Mouse (Mus musculus): ENCODE results near the gene Susd5. TPM values are rescaled to one million over a fixed set of nuclear protein-coding genes. Genes with fewer than 3 reads are reported as not detected.
"Not testable (repeated sequence)": the region's sequence is repeated elsewhere in the genome, so short reads cannot be mapped to it uniquely, and the experiment has no call there.

Susd5 gene
- polyA plus RNA-seq, 1 experiment from 2014 or later: 0.81 TPM

DNA sequence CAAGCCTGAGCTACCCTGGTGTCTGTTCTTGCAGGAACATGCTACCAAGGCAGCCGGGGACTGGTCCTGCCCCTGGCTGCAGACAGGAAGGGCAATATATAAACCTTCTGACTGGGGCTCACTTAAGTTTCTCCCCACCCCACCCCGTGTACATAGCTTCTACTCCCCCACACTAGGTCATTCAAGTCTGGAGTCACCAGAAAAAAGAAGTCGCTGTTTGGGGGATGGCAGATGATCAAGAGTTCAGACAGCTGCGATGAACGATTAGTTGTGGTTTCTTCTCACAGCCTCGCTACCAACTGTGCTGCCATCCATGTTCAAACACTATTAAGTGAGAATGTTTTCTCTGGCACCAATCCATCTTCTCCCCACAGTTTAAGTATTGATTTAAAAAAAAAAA lies 55.3 kb downstream of the Susd5 start:
- H3K4me2 ChIP-seq (ENCODE audit: low read depth, low read length): no peak overlapping the region
- ATAC-seq (replicated peaks; ENCODE audit: insufficient number of reproducible peaks, low FRiP score, low TSS enrichment, low read depth) (no peak), DNase-seq (ENCODE audit: low spot score) (no peak)
- 79% methylated on average over 6 of the region's 6 CpGs for WGBS
- no peaks in the 10 kb centered on the region for H3K4me1 ChIP-seq (ENCODE audit: control insufficient read depth, insufficient read depth, low read length)
- no peak overlapping the region for H3K4me3 ChIP-seq (ENCODE audit: low read depth, low read length)
- H3K36me3 ChIP-seq (replicated peaks; ENCODE audit: control insufficient read depth, insufficient read depth, low read depth, low read length): no peaks in the 10 kb centered on the region
- H3K27ac ChIP-seq (replicated peaks; ENCODE audit: low read depth, low read length): no peak overlapping the region
- H3K27me3 ChIP-seq (ENCODE audit: control insufficient read depth, insufficient read depth, low read length): no peaks in the 10 kb centered on the region
- no peak overlapping the region for H3K9ac ChIP-seq (replicated peaks; ENCODE audit: low read length)
- no peaks in the 10 kb centered on the region for H3K9me3 ChIP-seq (replicated peaks; ENCODE audit: control insufficient read depth, low read length)

DNA sequence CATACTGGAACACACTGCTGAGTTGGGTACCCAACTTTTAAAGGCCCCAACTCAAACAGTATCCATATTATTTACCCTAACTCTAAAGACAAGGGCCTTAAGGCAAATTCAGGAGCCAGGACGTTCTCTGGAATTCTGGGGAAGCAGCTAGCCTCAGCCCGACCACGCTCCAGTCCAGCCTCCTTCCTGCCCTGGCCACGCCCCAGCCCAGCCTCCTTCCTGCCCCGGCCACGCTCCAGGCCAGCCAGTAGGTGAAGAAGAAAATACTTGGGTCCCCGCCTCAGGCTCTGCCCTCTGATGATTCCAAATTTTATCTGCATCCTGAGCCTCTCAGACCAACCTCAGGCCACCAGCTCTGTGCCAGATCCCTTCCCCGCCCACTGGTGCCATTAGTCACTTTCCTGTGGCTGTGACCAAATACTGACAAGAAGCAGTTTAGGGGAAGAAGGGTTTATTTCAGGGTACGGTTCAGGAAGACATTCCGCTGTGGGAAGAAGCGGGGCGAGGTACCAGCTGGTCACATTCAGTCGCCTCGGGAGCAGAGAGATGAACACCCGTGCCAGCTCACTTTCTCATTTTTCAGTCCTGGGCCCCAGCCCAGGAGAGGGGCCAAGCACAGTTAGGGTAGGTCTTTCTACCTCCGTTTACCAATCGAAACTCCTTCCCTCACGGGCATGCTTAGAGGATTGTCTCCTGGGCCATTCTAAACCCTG lies 57.1 kb downstream of the Susd5 start:
- DNase-seq (ENCODE audit: low spot score) (no peak), ATAC-seq (replicated peaks; ENCODE audit: insufficient number of reproducible peaks, low FRiP score, low TSS enrichment, low read depth) (no peak)
- no peaks in the 10 kb centered on the region for H3K9me3 ChIP-seq (replicated peaks; ENCODE audit: control insufficient read depth, low read length)
- H3K27ac ChIP-seq (replicated peaks; ENCODE audit: low read depth, low read length): no peak overlapping the region
- no peaks in the 10 kb centered on the region for H3K27me3 ChIP-seq (ENCODE audit: control insufficient read depth, insufficient read depth, low read length)
- no peak overlapping the region for H3K4me2 ChIP-seq (ENCODE audit: low read depth, low read length)
- no peak overlapping the region for H3K4me3 ChIP-seq (ENCODE audit: low read depth, low read length)
- no peaks in the 10 kb centered on the region for H3K4me1 ChIP-seq (ENCODE audit: control insufficient read depth, insufficient read depth, low read length)
- 79% methylated on average over 18 of the region's 18 CpGs for WGBS
- H3K9ac ChIP-seq (replicated peaks; ENCODE audit: low read length): no peak overlapping the region
- no peaks in the 10 kb centered on the region for H3K36me3 ChIP-seq (replicated peaks; ENCODE audit: control insufficient read depth, insufficient read depth, low read depth, low read length)

DNA sequence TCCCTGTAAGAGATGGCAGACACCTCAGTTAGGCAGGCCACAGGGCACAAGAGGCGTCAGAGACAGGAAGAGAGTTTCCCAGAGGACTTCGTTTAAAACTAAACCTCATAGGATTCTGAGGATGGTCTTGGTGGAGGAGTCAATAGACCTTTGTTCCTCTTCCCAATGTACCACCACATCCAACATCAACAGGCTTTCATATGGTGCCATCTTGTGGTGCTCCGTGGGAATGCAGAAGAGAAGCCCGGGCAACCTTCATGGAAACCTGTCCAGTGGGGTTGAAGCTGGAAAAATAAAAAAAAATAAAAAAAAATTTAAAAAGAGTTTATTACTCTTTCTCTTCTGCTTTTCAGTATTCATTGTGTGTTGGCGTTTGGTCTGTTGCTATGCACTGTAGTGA lies 59.7 kb downstream of the Susd5 start:
- peak; percentile 75 for DNase-seq (ENCODE audit: low spot score)
- H3K27me3 ChIP-seq (ENCODE audit: control insufficient read depth, insufficient read depth, low read length); H3K9me3 ChIP-seq (replicated peaks; ENCODE audit: control insufficient read depth, low read length); ATAC-seq (replicated peaks; ENCODE audit: insufficient number of reproducible peaks, low FRiP score, low TSS enrichment, low read depth); H3K4me2 ChIP-seq (ENCODE audit: low read depth, low read length); H3K9ac ChIP-seq (replicated peaks; ENCODE audit: low read length); H3K27ac ChIP-seq (replicated peaks; ENCODE audit: low read depth, low read length); H3K4me3 ChIP-seq (ENCODE audit: low read depth, low read length); H3K36me3 ChIP-seq (replicated peaks; ENCODE audit: control insufficient read depth, insufficient read depth, low read depth, low read length); H3K4me1 ChIP-seq (ENCODE audit: control insufficient read depth, insufficient read depth, low read length): not testable (repeated sequence)
- WGBS: 14% methylated on average over 5 of the region's 5 CpGs

DNA sequence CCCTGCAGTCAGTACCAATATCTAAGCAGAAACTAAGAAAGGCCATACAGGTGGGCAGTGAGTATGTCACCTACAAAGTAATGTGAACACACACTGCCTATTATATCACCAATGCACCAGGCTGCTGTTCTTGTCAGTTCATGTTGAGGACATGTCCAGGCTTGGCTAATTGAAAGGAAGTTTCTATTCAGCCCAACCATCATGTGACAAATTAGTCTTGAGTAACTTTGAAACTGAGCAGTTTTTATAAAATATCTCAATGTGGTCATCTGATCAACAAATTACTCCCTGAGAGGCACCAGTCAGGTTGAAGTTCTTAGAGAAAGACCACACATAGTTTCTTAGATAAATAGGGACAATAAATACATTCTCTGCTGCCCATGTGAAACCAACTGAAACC lies 65.9 kb downstream of the Susd5 start:
- H3K4me3 ChIP-seq (ENCODE audit: low read depth, low read length); ATAC-seq (replicated peaks; ENCODE audit: insufficient number of reproducible peaks, low FRiP score, low TSS enrichment, low read depth); H3K36me3 ChIP-seq (replicated peaks; ENCODE audit: control insufficient read depth, insufficient read depth, low read depth, low read length); H3K9me3 ChIP-seq (replicated peaks; ENCODE audit: control insufficient read depth, low read length); DNase-seq (ENCODE audit: low spot score); H3K9ac ChIP-seq (replicated peaks; ENCODE audit: low read length); H3K4me1 ChIP-seq (ENCODE audit: control insufficient read depth, insufficient read depth, low read length); H3K27ac ChIP-seq (replicated peaks; ENCODE audit: low read depth, low read length); H3K27me3 ChIP-seq (ENCODE audit: control insufficient read depth, insufficient read depth, low read length); H3K4me2 ChIP-seq (ENCODE audit: low read depth, low read length): not testable (repeated sequence)

DNA sequence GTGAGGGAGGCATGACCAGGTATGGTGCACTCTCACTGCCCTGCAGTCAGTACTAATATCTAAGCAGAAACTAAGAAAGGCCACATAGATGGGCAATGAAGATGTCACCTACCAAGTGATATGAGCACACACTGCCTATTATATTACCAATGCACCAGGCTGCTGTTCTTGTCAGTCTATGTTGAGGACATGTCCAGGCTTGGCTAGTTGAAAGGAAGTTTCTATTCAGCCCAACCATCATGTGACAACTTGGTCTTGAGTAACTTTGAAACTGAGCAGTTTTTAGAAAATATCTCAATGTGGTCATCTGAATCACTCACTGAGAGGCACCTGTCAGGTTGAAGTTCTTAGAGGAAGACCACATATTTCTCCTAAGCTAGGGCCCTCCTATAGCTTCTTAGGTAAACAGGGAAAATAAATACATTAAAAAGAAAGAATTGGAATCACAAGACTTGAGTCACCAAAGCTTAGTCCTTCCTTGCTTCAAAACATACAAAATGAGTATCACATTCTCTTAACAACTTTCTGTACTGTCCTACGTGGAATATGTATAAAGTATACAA lies 72.4 kb downstream of the Susd5 start:
- WGBS: 84% methylated on average over 1 of the region's 1 CpGs
- not testable (repeated sequence) for H3K27me3 ChIP-seq (ENCODE audit: control insufficient read depth, insufficient read depth, low read length); H3K27ac ChIP-seq (replicated peaks; ENCODE audit: low read depth, low read length); H3K9me3 ChIP-seq (replicated peaks; ENCODE audit: control insufficient read depth, low read length); H3K9ac ChIP-seq (replicated peaks; ENCODE audit: low read length); H3K4me1 ChIP-seq (ENCODE audit: control insufficient read depth, insufficient read depth, low read length); H3K4me2 ChIP-seq (ENCODE audit: low read depth, low read length); H3K36me3 ChIP-seq (replicated peaks; ENCODE audit: control insufficient read depth, insufficient read depth, low read depth, low read length); H3K4me3 ChIP-seq (ENCODE audit: low read depth, low read length); DNase-seq (ENCODE audit: low spot score); ATAC-seq (replicated peaks; ENCODE audit: insufficient number of reproducible peaks, low FRiP score, low TSS enrichment, low read depth)

Other genes starting within 250 kb of the Susd5 start
- 40.6 and 43.2 TPM in 2 replicates for gene Ubp1, start 126.2 kb upstream of the Susd5 start, polyA plus RNA-seq (2014; fragmentation: Nextera tagmentation; extraction: Ambion mirVana)
- gene Fbxl2, start 10.9 kb upstream of the Susd5 start, polyA plus RNA-seq (2014; fragmentation: Nextera tagmentation; extraction: Ambion mirVana): 7.3 and 8.1 TPM in 2 replicates